Mouse (Mus musculus) ES-Bruce4 (cell line): Measurements from ENCODE around the gene Zfp11.

Experiments
- CTCF ChIP-seq: IDR thresholded peaks from one replicate; pipeline ENCODE4 v1.8.1; 2011; ENCODE audit warnings: low read depth, low read length
- EP300 ChIP-seq: IDR thresholded peaks from 2 replicates; pipeline ENCODE4 v1.6.1; 2011; ENCODE audit warnings: low read depth, low read length; ENCODE audit not compliant: insufficient read depth
- POLR2A ChIP-seq: IDR thresholded peaks from one replicate; pipeline ENCODE4 v1.8.1; 2011; ENCODE audit warnings: low read length; ENCODE audit not compliant: insufficient read depth

- TF ChIP-seq POLR2A = no peak
- no peak for TF ChIP-seq CTCF
- TF ChIP-seq EP300 = no peak
Observed at GRCm38 (mm10) chr5:129607476-129607875, 62.4 kb downstream of the Zfp11 start.
